Mouse (Mus musculus): Measurements from ENCODE around the gene Gm20388.

DNA sequence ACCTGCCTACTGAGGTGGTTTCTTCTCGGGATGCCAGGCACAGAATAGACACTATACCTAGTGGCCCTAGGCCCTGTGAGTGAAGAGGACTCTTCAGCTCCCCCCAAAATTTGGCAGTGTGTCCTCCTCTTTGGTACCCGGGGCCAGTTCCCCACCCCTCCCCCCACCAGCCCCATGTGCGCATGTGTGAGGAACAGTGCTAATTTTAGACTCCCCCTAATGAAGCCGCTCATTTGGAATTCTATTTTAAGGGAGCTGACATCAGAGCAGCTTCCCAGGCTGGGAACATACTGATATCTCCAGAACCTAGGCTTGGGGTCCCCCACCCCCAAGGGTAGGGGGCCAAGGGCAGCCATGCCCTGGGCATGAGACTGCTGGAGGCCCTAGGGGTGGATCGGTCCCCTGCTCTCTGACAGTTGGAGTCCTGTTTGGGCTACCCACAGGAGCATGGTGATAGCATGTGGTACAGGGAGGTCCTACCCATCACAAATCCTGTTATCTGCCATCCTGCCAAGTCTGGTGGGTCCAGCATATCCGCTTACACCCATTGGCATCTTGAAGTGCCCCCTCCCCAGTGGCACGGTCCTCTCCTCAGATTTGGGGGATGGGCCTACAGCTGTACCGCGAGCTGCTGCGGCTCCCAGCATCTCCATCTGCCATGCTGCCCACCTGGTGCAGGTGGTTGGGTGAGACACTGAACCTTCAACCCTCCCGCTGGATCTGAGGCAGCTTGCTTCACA is 640.5 kb downstream of the Gm20388 start:
- peak; percentile 39; the same call in 1 of the 2 replicates for TF ChIP-seq POLR2A (IDR thresholded peaks at IDR 0.05; ENCODE audit: borderline replicate concordance, insufficient read depth, low read length)
- TF ChIP-seq CTCF (IDR thresholded peaks at IDR 0.05; ENCODE audit: borderline replicate concordance, insufficient read depth, low read depth, low read length): no peak
